Mouse (Mus musculus) bone marrow, adult 2 months (tissue): ENCODE measurements at regions not wholly inside any gene's neighbourhood (a gene's known extent, or its start where the extent isn't known, plus 50 kb on each side); places are given as distances from the start of the nearest gene placed in this dataset.

Experiments used
- CTCF ChIP-seq: fragments of 200-500 bp; IDR thresholded peaks from 2 replicates; pipeline ENCODE4 v1.5.1; 2011; ENCODE audit warnings: low read length, control low read depth; ENCODE audit not compliant: control insufficient read depth, insufficient read depth
- POLR2A ChIP-seq: fragments of 200-500 bp; IDR thresholded peaks from 2 replicates; pipeline ENCODE4 v1.6.1; 2011; ENCODE audit warnings: low read depth, mild to moderate bottlenecking, control low read depth, low read length, borderline replicate concordance; ENCODE audit not compliant: control insufficient read depth

GRCm38 (mm10) chr16:77273306-77273705 lies 259.8 kb downstream of the Usp25 start:
- TF ChIP-seq POLR2A (no peak), CTCF (no peak)
